Mouse (Mus musculus) lung, adult 2 months (tissue): ENCODE measurements around the gene Glrx3.

Experiments
- CTCF ChIP-seq: fragments of 200-500 bp; IDR thresholded peaks from 2 replicates; pipeline ENCODE4 v1.5.1; 2011; ENCODE audit warnings: mild to moderate bottlenecking, low read length, control low read depth; ENCODE audit not compliant: insufficient read depth
- POLR2A ChIP-seq: fragments of 200-500 bp; IDR thresholded peaks from 2 replicates; pipeline ENCODE4 v1.6.1; 2011; ENCODE audit warnings: low read depth, mild to moderate bottlenecking, control low read depth, low read length, borderline replicate concordance; ENCODE audit errors: extremely low read depth

GRCm38 (mm10) chr7:137404146-137404545 is 33.3 kb upstream of the Glrx3 start:
- TF ChIP-seq CTCF (no peak), POLR2A (no peak)
